Mouse (Mus musculus) kidney, adult 2 months (tissue): Measurements from ENCODE around the gene Gm49361.

ENCODE experiments used
- CTCF ChIP-seq: fragments of 200-500 bp; conservative IDR thresholded peaks from 2 replicates; pipeline ENCODE4 v1.5.1; 2011; ENCODE audit warnings: low read depth, mild to moderate bottlenecking, control low read depth, low read length, moderate library complexity, mixed read lengths; ENCODE audit not compliant: insufficient read depth, insufficient read length
- POLR2A ChIP-seq: fragments of 200-500 bp; IDR thresholded peaks from one replicate; pipeline ENCODE4 v1.6.1; 2011; ENCODE audit warnings: low read depth, low read length, control low read depth

GRCm38 (mm10) chr14:57691316-57691715 is 54.6 kb downstream of the Gm49361 start:
- no peak for TF ChIP-seq CTCF
- TF ChIP-seq POLR2A: no peak
